Mouse (Mus musculus): ENCODE results near the gene Snx9. TPM values are rescaled to one million over a fixed set of nuclear protein-coding genes. Genes with fewer than 3 reads are reported as not detected.
A peak's percentile ranks its signal among the peaks of the same experiment; 100 is the strongest.

The Snx9 gene
- total RNA-seq, 2 experiments from 2014 or later, result 31.0 to 32.6 TPM

GRCm38 (mm10) chr17:5956350-5957000, 115.3 kb downstream of the Snx9 start:
- DNase-seq, result no peak
- intact Hi-C loops (cut with DNase I), result no loop called here

- intact Hi-C loops (cut with DNase I), result no loop called here
- no peak for DNase-seq
These were observed 116.0 kb downstream of the Snx9 start for GRCm38 (mm10) chr17:5957097-5957496.

GRCm38 (mm10) chr17:5958229-5958628, 117.1 kb downstream of the Snx9 start:
- intact Hi-C loops (cut with DNase I), result no loop called here
- no peak for DNase-seq

GRCm38 (mm10) chr17:5958636-5959035, 117.5 kb downstream of the Snx9 start:
- intact Hi-C loops (cut with DNase I), result no loop called here

GRCm38 (mm10) chr17:5959096-5959495, 118.0 kb downstream of the Snx9 start:
- no peak for DNase-seq
- intact Hi-C loops (cut with DNase I), result no loop called here

More at GRCm38 (mm10) chr17:5958636-5959035, 117.5 kb downstream of the Snx9 start:
- no peak for DNase-seq

GRCm38 (mm10) chr17:5959802-5960201, 118.7 kb downstream of the Snx9 start:
- no peak for DNase-seq
- intact Hi-C loops (cut with DNase I), result loop anchor here (2.0 kb wide), 1 partner anchor 17 kb away; no protein-coding TSS in a partner anchor

- no peak for DNase-seq
- intact Hi-C loops (cut with DNase I), result no loop called here
These were observed 122.6 kb downstream of the Snx9 start for GRCm38 (mm10) chr17:5963766-5964165.

- intact Hi-C loops (cut with DNase I), result no loop called here
- no peak for DNase-seq
These were observed 124.1 kb downstream of the Snx9 start for GRCm38 (mm10) chr17:5965084-5965781.

- no peak for DNase-seq
- intact Hi-C loops (cut with DNase I), result no loop called here
These were observed 125.6 kb downstream of the Snx9 start for GRCm38 (mm10) chr17:5966706-5967105.

GRCm38 (mm10) chr17:5968562-5968961, 127.4 kb downstream of the Snx9 start:
- DNase-seq, result no peak
- intact Hi-C loops (cut with DNase I), result no loop called here

- no peak for DNase-seq
- intact Hi-C loops (cut with DNase I), result no loop called here
These were observed 128.1 kb downstream of the Snx9 start for GRCm38 (mm10) chr17:5969246-5969645.

GRCm38 (mm10) chr17:5970298-5970821, 129.2 kb downstream of the Snx9 start:
- intact Hi-C loops (cut with DNase I), result no loop called here
- DNase-seq, result no peak

GRCm38 (mm10) chr17:5973536-5973935, 132.4 kb downstream of the Snx9 start:
- intact Hi-C loops (cut with DNase I), result no loop called here
- no peak for DNase-seq

- DNase-seq, result peak; percentile 60 to 65
- intact Hi-C loops (cut with DNase I), result loop anchor here (1.0 to 5.0 kb wide), 2 partner anchors 34 to 178 kb away; partner anchors contain the start of gene Synj2
These were observed 134.2 kb downstream of the Snx9 start for GRCm38 (mm10) chr17:5975099-5975977.

- intact Hi-C loops (cut with DNase I), result loop anchor here (2.0 to 5.0 kb wide), 3 partner anchors 16 to 179 kb away; no protein-coding TSS in a partner anchor
- DNase-seq, result peak; percentile 42 to 55
These were observed 135.3 kb downstream of the Snx9 start for GRCm38 (mm10) chr17:5976221-5977055.

GRCm38 (mm10) chr17:5977056-5977920, 136.2 kb downstream of the Snx9 start:
- intact Hi-C loops (cut with DNase I), result loop anchor here (2.0 to 5.0 kb wide), 3 partner anchors 16 to 180 kb away; no protein-coding TSS in a partner anchor
- DNase-seq, result peak; percentile 61 to 64

GRCm38 (mm10) chr17:5977921-5978504, 136.9 kb downstream of the Snx9 start:
- peak in 1 of 2 experiments; percentile 62 for DNase-seq

GRCm38 (mm10) chr17:5978505-5979077, 137.5 kb downstream of the Snx9 start:
- DNase-seq, result no peak

More at GRCm38 (mm10) chr17:5977921-5978504, 136.9 kb downstream of the Snx9 start:
- intact Hi-C loops (cut with DNase I), result loop anchor here (2.0 to 5.0 kb wide), 3 partner anchors 17 to 181 kb away; no protein-coding TSS in a partner anchor

More at GRCm38 (mm10) chr17:5978505-5979077, 137.5 kb downstream of the Snx9 start:
- intact Hi-C loops (cut with DNase I), result loop anchor here (5.0 kb wide), 1 partner anchor 181 kb away; no protein-coding TSS in a partner anchor
